In genomic region chr3:96557694-96558093, GRCm38 (mm10) we compare ENCODE assay signal across 8 mouse cellular contexts. TPM values are rescaled to one million over a fixed set of nuclear protein-coding genes. Genes with fewer than 3 reads are reported as not detected.
DNase-seq lines count a peak whose midpoint lies in the region; ATAC-seq and TF ChIP-seq lines count a peak whose summit lies in the region.

Txnip (plus strand) TSS chr3:96557957.

- H3K9me3 ChIP-seq in G1E (replicated peaks), result no peaks in the 10 kb centered on the region
- H3K9me3 ChIP-seq in forebrain, embryonic 16.5 days (ENCODE audit: control insufficient read depth, low read length), result no peaks in the 10 kb centered on the region
- no peaks in the 10 kb centered on the region for H3K9me3 ChIP-seq in lung, embryonic 14.5 days (ENCODE audit: low read depth, low read length)

- TF ChIP-seq CTCF in G1E (IDR thresholded peaks at IDR 0.05; ENCODE audit: low read depth, low read length), result no peak
- peak; percentile 78 for TF ChIP-seq CTCF in layer of hippocampus, adult 2 months (conservative IDR thresholded peaks at IDR 0.05)
- peak; percentile 68 for TF ChIP-seq CTCF in lung, embryonic 14.5 days (IDR thresholded peaks at IDR 0.05; ENCODE audit: low read depth)
- peak; percentile 25; the same call in 1 of the 2 replicates for TF ChIP-seq CTCF in olfactory bulb, adult 2 months (IDR thresholded peaks at IDR 0.05; ENCODE audit: insufficient read depth, low read depth, low read length)
- peak; percentile 52; the same call in 1 of the 2 replicates for TF ChIP-seq CTCF in thymus, adult 2 months (IDR thresholded peaks at IDR 0.05; ENCODE audit: borderline replicate concordance, control insufficient read depth, extremely low read depth, insufficient read depth, low read length, poor library complexity)

- ATAC-seq in G1E (ENCODE audit: extremely low read depth, insufficient number of reproducible peaks, low FRiP score, poor library complexity, severe bottlenecking), result peak; percentile 93
- peak; percentile 99 for ATAC-seq in forebrain, embryonic 16.5 days
- peak; percentile 98 for ATAC-seq in lung, embryonic 14.5 days (ENCODE audit: insufficient read depth)

- DNase-seq in G1E (ENCODE audit: low spot score), result peak; percentile 98
- peak; percentile 91 to 93 for DNase-seq in cerebellum, adult 18-20 months
- peak; percentile 100 for DNase-seq in heart, postnatal 36 days
- peak; percentile 93 to 95 for DNase-seq in layer of hippocampus, adult 2 months (ENCODE audit: low spot score in 2 of 2)
- DNase-seq in lung, embryonic 14.5 days, result peak; percentile 100
- peak; percentile 100 for DNase-seq in thymus, adult 2 months

- H3K36me3 ChIP-seq in G1E (replicated peaks), result peaks cover 28% of the 10 kb centered on the region
- peaks cover 12% of the 10 kb centered on the region for H3K36me3 ChIP-seq in forebrain, embryonic 16.5 days (ENCODE audit: control insufficient read depth, insufficient read depth)
- peaks cover 25% of the 10 kb centered on the region for H3K36me3 ChIP-seq in lung, embryonic 14.5 days (ENCODE audit: insufficient read depth)
- peaks cover 26% of the 10 kb centered on the region for H3K36me3 ChIP-seq in thymus, adult 2 months (ENCODE audit: control insufficient read depth, insufficient read depth, low read length)

- H3K9ac ChIP-seq in forebrain, embryonic 16.5 days (replicated peaks; ENCODE audit: low read depth, low read length), result peak within 1 kb of the TSS; percentile 68
- peak within 1 kb of the TSS; percentile 95 for H3K9ac ChIP-seq in lung, embryonic 14.5 days

- peak within 1 kb of the TSS; percentile 81 for H3K27ac ChIP-seq in forebrain, embryonic 16.5 days (ENCODE audit: low read length)
- peak within 1 kb of the TSS; percentile 82 for H3K27ac ChIP-seq in layer of hippocampus, adult 2 months
- H3K27ac ChIP-seq in lung, embryonic 14.5 days (ENCODE audit: low read depth), result peak within 1 kb of the TSS; percentile 94
- peak within 1 kb of the TSS; percentile 46 for H3K27ac ChIP-seq in olfactory bulb, adult 2 months (ENCODE audit: insufficient read depth, low read depth, low read length)
- peak within 1 kb of the TSS; percentile 98 for H3K27ac ChIP-seq in thymus, adult 2 months (ENCODE audit: control insufficient read depth, insufficient read depth, low read length)

- H3K27me3 ChIP-seq in G1E (ENCODE audit: insufficient read depth, low read length), result no peaks in the 10 kb centered on the region
- no peaks in the 10 kb centered on the region for H3K27me3 ChIP-seq in forebrain, embryonic 16.5 days (replicated peaks; ENCODE audit: control insufficient read depth, insufficient read depth, low read length)
- H3K27me3 ChIP-seq in lung, embryonic 14.5 days (ENCODE audit: insufficient read depth, low read length), result no peaks in the 10 kb centered on the region
- no peaks in the 10 kb centered on the region for H3K27me3 ChIP-seq in thymus, adult 2 months (ENCODE audit: control insufficient read depth, insufficient read depth, low read length)

- WGBS in forebrain, embryonic 16.5 days, result under 1% methylated on average over 26 of the region's 26 CpGs
- under 1% methylated on average over 26 of the region's 26 CpGs for WGBS in lung, embryonic 14.5 days
- WGBS in olfactory bulb, adult 2 months, result under 1% methylated on average over 26 of the region's 26 CpGs
- under 1% methylated on average over 26 of the region's 26 CpGs for WGBS in thymus, adult 2 months

- peak within 1 kb of the TSS; percentile 77 for H3K4me2 ChIP-seq in forebrain, embryonic 16.5 days (ENCODE audit: low read length)
- peak within 1 kb of the TSS; percentile 93 for H3K4me2 ChIP-seq in lung, embryonic 14.5 days

- intact Hi-C loops in heart, postnatal 36 days (cut with DNase I), result loop anchor here (1.0 kb wide), 1 partner anchor 19 kb away; the partner anchor contains the start of gene Gm16253

- H3K4me3 ChIP-seq in G1E (ENCODE audit: low read depth, low read length), result peak within 1 kb of the TSS; percentile 80
- peak within 1 kb of the TSS; percentile 85 for H3K4me3 ChIP-seq in forebrain, embryonic 16.5 days (replicated peaks; ENCODE audit: low read length)
- H3K4me3 ChIP-seq in layer of hippocampus, adult 2 months, result peak within 1 kb of the TSS; percentile 66
- peak within 1 kb of the TSS; percentile 77 for H3K4me3 ChIP-seq in lung, embryonic 14.5 days (ENCODE audit: low read depth, low read length)
- H3K4me3 ChIP-seq in olfactory bulb, adult 2 months (ENCODE audit: insufficient read depth, low read depth, low read length), result peak within 1 kb of the TSS; percentile 47
- peak within 1 kb of the TSS; percentile 94 for H3K4me3 ChIP-seq in thymus, adult 2 months (ENCODE audit: control insufficient read depth, insufficient read depth, low read length)

- TF ChIP-seq POLR2A in olfactory bulb, adult 2 months (IDR thresholded peaks at IDR 0.05; ENCODE audit: insufficient read depth, low read depth, low read length), result peak; percentile 50; the same call in 1 of the 2 replicates
- TF ChIP-seq POLR2A in thymus, adult 2 months (IDR thresholded peaks at IDR 0.05; ENCODE audit: control insufficient read depth, extremely low read depth, insufficient read depth, low read length, poor library complexity), result peak; percentile 99

- peaks cover 54% of the 10 kb centered on the region for H3K4me1 ChIP-seq in G1E (ENCODE audit: insufficient read depth, low read depth, low read length)
- H3K4me1 ChIP-seq in forebrain, embryonic 16.5 days (replicated peaks; ENCODE audit: control insufficient read depth, insufficient read depth, low read length), result peaks cover 48% of the 10 kb centered on the region
- H3K4me1 ChIP-seq in lung, embryonic 14.5 days (ENCODE audit: insufficient read depth), result peaks cover 26% of the 10 kb centered on the region
- peaks cover 3% of the 10 kb centered on the region for H3K4me1 ChIP-seq in olfactory bulb, adult 2 months (ENCODE audit: control insufficient read depth, insufficient read depth, low read length)
- H3K4me1 ChIP-seq in thymus, adult 2 months (replicated peaks; ENCODE audit: control insufficient read depth, insufficient read depth, low read length), result peaks cover 45% of the 10 kb centered on the region

RNA-seq across cellular contexts. Expression of gene Txnip, which starts in this region (rescaled TPM):
- 1,322 and 1,463 TPM in 2 replicates for total RNA-seq in G1E (2014; fragmentation: Nextera tagmentation)
- total RNA-seq in G1E (2017), result 307 and 332 TPM in 2 replicates
- polyA plus RNA-seq in G1E (2012), result 16.1 and 19.5 TPM in 2 replicates
- polyA plus RNA-seq in forebrain, embryonic 16.5 days (2015; fragmentation: Nextera tagmentation; extraction: Ambion mirVana), result 63.4 and 75.9 TPM in 2 replicates
- 1,000 to 10,000 TPM in 1 of 2 experiments, 100 to 1,000 TPM in 1; 646 to 1,158 TPM for total RNA-seq in heart, postnatal 36 days (2021)
- total RNA-seq in layer of hippocampus, adult 2 months (2021), result 10 to 100 TPM; 22.6 to 36.4 TPM
- polyA plus RNA-seq in lung, embryonic 14.5 days (2014; fragmentation: Nextera tagmentation; extraction: Ambion mirVana), result 77.2 and 96.5 TPM in 2 replicates
- polyA plus RNA-seq in olfactory bulb, adult 2 months (2012; ENCODE audit: insufficient read depth, insufficient read length, low replicate concordance, missing spikeins), result not detected in 2 replicates
- polyA plus RNA-seq in thymus, adult 2 months (2012; rRNA removed), result 587 and 719 TPM in 2 replicates

Comparison
In these comparisons a context has a peak if more than half of its experiments do, and no peak if none do; other contexts are left out.
1. Peak in every context shown above with its lines: DNase-seq, ATAC-seq, H3K4me3 ChIP-seq and H3K27ac ChIP-seq.
2. RNA of gene Txnip (total RNA-seq): 307 to 1,463 TPM in G1E and 646 to 1,158 TPM in heart, postnatal 36 days; 22.6 to 36.4 TPM in layer of hippocampus, adult 2 months; every median in the first group is over 4 times any median in the second.
3. H3K27ac ChIP-seq: peak in every context shown above with its lines; median percentile 98 in thymus, adult 2 months; 94 in lung, embryonic 14.5 days; 82 in layer of hippocampus, adult 2 months; 81 in forebrain, embryonic 16.5 days; 46 in olfactory bulb, adult 2 months.